In genomic region chr6:128597121-128597522, GRCm38 (mm10) we compare ENCODE assay signal across 7 mouse cellular contexts. TPM values are rescaled to one million over a fixed set of nuclear protein-coding genes. Genes with fewer than 3 reads are reported as not detected.
DNase-seq lines count a peak whose midpoint lies in the region; ATAC-seq and TF ChIP-seq lines count a peak whose summit lies in the region.

No protein-coding gene starts in this region.

- H3K27ac ChIP-seq in forebrain, postnatal 0 days (ENCODE audit: low read depth, low read length) = no peak overlapping the region
- no peak overlapping the region for H3K27ac ChIP-seq in hindbrain, embryonic 10.5 days
- H3K27ac ChIP-seq in layer of hippocampus, adult 2 months = peak overlapping the region; percentile 87
- H3K27ac ChIP-seq in liver, embryonic 15.5 days (replicated peaks) = 0 out of 2 replicates have a peak overlapping the region, but pooled peaks have one; percentile 9
- peak overlapping the region; percentile 40; the same call in 1 of the 2 replicates for H3K27ac ChIP-seq in neural tube, embryonic 14.5 days (ENCODE audit: low read depth, low read length)

- ATAC-seq in forebrain, postnatal 0 days = peak; percentile 99
- peak; percentile 78 for ATAC-seq in liver, embryonic 15.5 days (ENCODE audit: insufficient read depth)
- ATAC-seq in neural tube, embryonic 14.5 days (ENCODE audit: low read depth) = peak; percentile 98

- no peaks in the 10 kb centered on the region for H3K9me3 ChIP-seq in forebrain, postnatal 0 days (ENCODE audit: low read length)
- no peaks in the 10 kb centered on the region for H3K9me3 ChIP-seq in hindbrain, embryonic 10.5 days
- no peaks in the 10 kb centered on the region for H3K9me3 ChIP-seq in liver, embryonic 15.5 days (replicated peaks)
- H3K9me3 ChIP-seq in neural tube, embryonic 14.5 days (ENCODE audit: control insufficient read depth, low read length) = no peaks in the 10 kb centered on the region

- H3K4me1 ChIP-seq in forebrain, postnatal 0 days (ENCODE audit: insufficient read depth) = 0 out of 2 replicates have a peak, but pooled peaks cover 3% of the 10 kb centered on the region
- H3K4me1 ChIP-seq in hindbrain, embryonic 10.5 days (replicated peaks) = no peaks in the 10 kb centered on the region; the same call in 1 of the 2 replicates
- H3K4me1 ChIP-seq in liver, embryonic 15.5 days (replicated peaks) = no peaks in the 10 kb centered on the region
- no peaks in the 10 kb centered on the region for H3K4me1 ChIP-seq in neural tube, embryonic 14.5 days (ENCODE audit: control insufficient read depth, insufficient read depth, low read length)

- no peak for TF ChIP-seq CTCF in forebrain, postnatal 0 days (IDR thresholded peaks at IDR 0.05; ENCODE audit: low read depth)
- TF ChIP-seq CTCF in layer of hippocampus, adult 2 months (conservative IDR thresholded peaks at IDR 0.05) = no peak

- H3K4me3 ChIP-seq in forebrain, postnatal 0 days (ENCODE audit: low read depth, low read length) = peak overlapping the region; percentile 28
- no peak overlapping the region for H3K4me3 ChIP-seq in hindbrain, embryonic 10.5 days
- peak overlapping the region; percentile 49 for H3K4me3 ChIP-seq in layer of hippocampus, adult 2 months
- H3K4me3 ChIP-seq in liver, embryonic 15.5 days (replicated peaks) = no peak overlapping the region
- H3K4me3 ChIP-seq in neural tube, embryonic 14.5 days (ENCODE audit: low read depth, low read length) = peak overlapping the region; percentile 13; the same call in 1 of the 2 replicates

- H3K36me3 ChIP-seq in forebrain, postnatal 0 days (ENCODE audit: insufficient read depth) = no peaks in the 10 kb centered on the region
- no peaks in the 10 kb centered on the region for H3K36me3 ChIP-seq in hindbrain, embryonic 10.5 days
- no peaks in the 10 kb centered on the region for H3K36me3 ChIP-seq in liver, embryonic 15.5 days (replicated peaks)
- H3K36me3 ChIP-seq in neural tube, embryonic 14.5 days (ENCODE audit: control insufficient read depth, insufficient read depth, low read length) = no peaks in the 10 kb centered on the region

- H3K27me3 ChIP-seq in forebrain, postnatal 0 days (ENCODE audit: insufficient read depth, low read length) = no peaks in the 10 kb centered on the region
- no peaks in the 10 kb centered on the region for H3K27me3 ChIP-seq in hindbrain, embryonic 10.5 days (ENCODE audit: insufficient read depth, poor library complexity, severe bottlenecking)
- no peaks in the 10 kb centered on the region for H3K27me3 ChIP-seq in liver, embryonic 15.5 days
- H3K27me3 ChIP-seq in neural tube, embryonic 14.5 days (ENCODE audit: control insufficient read depth, insufficient read depth, low read length) = no peaks in the 10 kb centered on the region

- 4% methylated on average over 9 of the region's 9 CpGs for WGBS in forebrain, postnatal 0 days
- 61% methylated on average over 9 of the region's 9 CpGs for WGBS in hindbrain, embryonic 10.5 days
- 40% methylated on average over 9 of the region's 9 CpGs for WGBS in liver, embryonic 15.5 days (ENCODE audit: insufficient replicate concordance)
- 7% methylated on average over 9 of the region's 9 CpGs for WGBS in neural tube, embryonic 14.5 days

- DNase-seq in cerebellum, adult 9-10 months = peak; percentile 46
- DNase-seq in forebrain, postnatal 0 days = peak; percentile 75
- peak; percentile 23 for DNase-seq in hindbrain, embryonic 10.5 days (ENCODE audit: low spot score)
- DNase-seq in layer of hippocampus, adult 2 months (ENCODE audit: low spot score in 2 of 2) = peak; percentile 50 to 60
- DNase-seq in urinary bladder, postnatal 25 days (ENCODE audit: low spot score) = peak; percentile 12

- peak overlapping the region; percentile 46 for H3K4me2 ChIP-seq in forebrain, postnatal 0 days (ENCODE audit: low read depth)
- peak overlapping the region; percentile 3; the same call in 1 of the 2 replicates for H3K4me2 ChIP-seq in liver, embryonic 15.5 days
- H3K4me2 ChIP-seq in neural tube, embryonic 14.5 days (ENCODE audit: low read depth, low read length) = peak overlapping the region; percentile 41

- peak overlapping the region; percentile 11 for H3K9ac ChIP-seq in forebrain, postnatal 0 days
- no peak overlapping the region for H3K9ac ChIP-seq in liver, embryonic 15.5 days
- peak overlapping the region; percentile 16; the same call in 1 of the 2 replicates for H3K9ac ChIP-seq in neural tube, embryonic 14.5 days (replicated peaks; ENCODE audit: low read depth, low read length)

RNA-seq across cellular contexts. Expression of gene A2ml1, which starts 15.7 kb away (rescaled TPM):
- 2.8 and 3.9 TPM in 2 replicates for total RNA-seq in forebrain, postnatal 0 days (2014; rRNA removed)
- 10.7 and 14.2 TPM in 2 replicates for polyA plus RNA-seq in forebrain, postnatal 0 days (2015; fragmentation: Nextera tagmentation; extraction: Ambion mirVana)
- polyA plus RNA-seq in hindbrain, embryonic 10.5 days (2016; fragmentation: Nextera tagmentation; extraction: Ambion mirVana) = 0.04 TPM in 1 of 2 replicates, not detected in the other
- 10 to 100 TPM in 1 of 2 experiments, 1 to 10 TPM in 1; 9.8 to 10.4 TPM for total RNA-seq in layer of hippocampus, adult 2 months (2021)
- 20.5 and 25.0 TPM in 2 replicates for polyA plus RNA-seq in liver, embryonic 15.5 days (2015; fragmentation: Nextera tagmentation; extraction: Ambion mirVana)
- polyA plus RNA-seq in neural tube, embryonic 14.5 days (2014; fragmentation: Nextera tagmentation; extraction: Ambion mirVana) = 3.7 and 4.5 TPM in 2 replicates

RNA-seq across cellular contexts. Expression of gene Klrb1a, which starts 26.2 kb away (rescaled TPM):
- not detected in 2 replicates for total RNA-seq in forebrain, postnatal 0 days (2014; rRNA removed)
- polyA plus RNA-seq in forebrain, postnatal 0 days (2015; fragmentation: Nextera tagmentation; extraction: Ambion mirVana) = not detected in 2 replicates
- polyA plus RNA-seq in hindbrain, embryonic 10.5 days (2016; fragmentation: Nextera tagmentation; extraction: Ambion mirVana) = not detected in 2 replicates
- total RNA-seq in layer of hippocampus, adult 2 months (2021) = not detected
- polyA plus RNA-seq in liver, embryonic 15.5 days (2015; fragmentation: Nextera tagmentation; extraction: Ambion mirVana) = 0.51 and 0.56 TPM in 2 replicates
- not detected in 2 replicates for polyA plus RNA-seq in neural tube, embryonic 14.5 days (2014; fragmentation: Nextera tagmentation; extraction: Ambion mirVana)

Comparison
In these comparisons a context has a peak if more than half of its experiments do, and no peak if none do; other contexts are left out.
1. DNase-seq: peak in every context shown above with its lines; median percentile 75 in forebrain, postnatal 0 days; 55 in layer of hippocampus, adult 2 months; 46 in cerebellum, adult 9-10 months; 23 in hindbrain, embryonic 10.5 days; 12 in urinary bladder, postnatal 25 days.
2. H3K27ac ChIP-seq: peak in layer of hippocampus, adult 2 months (single experiment), liver, embryonic 15.5 days (single experiment) and neural tube, embryonic 14.5 days (single experiment); none in forebrain, postnatal 0 days (single experiment) and hindbrain, embryonic 10.5 days (single experiment).
3. H3K4me3 ChIP-seq: peak in forebrain, postnatal 0 days (single experiment), layer of hippocampus, adult 2 months (single experiment) and neural tube, embryonic 14.5 days (single experiment); none in hindbrain, embryonic 10.5 days (single experiment) and liver, embryonic 15.5 days (single experiment).
4. Peak in every context shown above with its lines, with median percentiles within 50 percentile points of each other: ATAC-seq and H3K4me2 ChIP-seq.